Mouse (Mus musculus): ENCODE data around the gene Kcne1.

- TF ChIP-seq POLR2A (IDR thresholded peaks at IDR 0.05; ENCODE audit: borderline replicate concordance, extremely low read depth, insufficient read depth, insufficient read length, poor library complexity, severe bottlenecking), result no peak
- 0 out of 2 replicates have a peak, but pooled peaks have one; percentile 1 for TF ChIP-seq CTCF (IDR thresholded peaks at IDR 0.05; ENCODE audit: borderline replicate concordance, extremely low read depth, insufficient read depth, insufficient read length)
Measured at GRCm38 (mm10) chr16:92383412-92383811, 24.1 kb upstream of the Kcne1 start.
